Mouse (Mus musculus): ENCODE data around the gene Sult3a1.
"Not testable (repeated sequence)": the region's sequence is repeated elsewhere in the genome, so short reads cannot be mapped to it uniquely, and the experiment has no call there.

Gene Sult3a1

GRCm38 (mm10) chr10:33857421-33857820 is at the start of gene Sult3a1:
Sult3a1 (plus strand) TSS chr10:33857721.
- DNase-seq (ENCODE audit: low spot score) = no peak

- DNase-seq (ENCODE audit: low spot score) = no peak
Observed at GRCm38 (mm10) chr10:33811807-33812206, 45.7 kb upstream of the Sult3a1 start.

- no peak for DNase-seq (ENCODE audit: low spot score)
Observed at GRCm38 (mm10) chr10:33814266-33814665, 43.3 kb upstream of the Sult3a1 start.

- DNase-seq (ENCODE audit: low spot score) = no peak
Observed at GRCm38 (mm10) chr10:33816923-33817322, 40.6 kb upstream of the Sult3a1 start.

GRCm38 (mm10) chr10:33820892-33821291 is 36.6 kb upstream of the Sult3a1 start:
- DNase-seq (ENCODE audit: low spot score) = no peak

GRCm38 (mm10) chr10:33865994-33866393 is 8.5 kb downstream of the Sult3a1 start:
- no peak for DNase-seq (ENCODE audit: low spot score)

- no peak for DNase-seq (ENCODE audit: low spot score)
Observed at GRCm38 (mm10) chr10:33870441-33870840, 12.9 kb downstream of the Sult3a1 start.

- DNase-seq (ENCODE audit: low spot score) = no peak
Observed at GRCm38 (mm10) chr10:33872672-33873398, 15.3 kb downstream of the Sult3a1 start.

- DNase-seq (ENCODE audit: low spot score) = not testable (repeated sequence)
Observed at GRCm38 (mm10) chr10:33882411-33882810, 24.9 kb downstream of the Sult3a1 start.

- DNase-seq (ENCODE audit: low spot score) = not testable (repeated sequence)
Observed at GRCm38 (mm10) chr10:33901520-33901919, 44.0 kb downstream of the Sult3a1 start.

GRCm38 (mm10) chr10:33904530-33905481 is 47.3 kb downstream of the Sult3a1 start, which contains the start of gene Rsph4a:
Rsph4a (plus strand) TSS chr10:33905111.
- DNase-seq (ENCODE audit: low spot score) = no peak

- DNase-seq (ENCODE audit: low spot score) = no peak
Observed at GRCm38 (mm10) chr10:33905489-33905888, 48.0 kb downstream of the Sult3a1 start.

Measured in urinary bladder, postnatal 10 days (tissue).